ENCODE assay signal across 13 mouse cellular contexts in the genomic region with DNA sequence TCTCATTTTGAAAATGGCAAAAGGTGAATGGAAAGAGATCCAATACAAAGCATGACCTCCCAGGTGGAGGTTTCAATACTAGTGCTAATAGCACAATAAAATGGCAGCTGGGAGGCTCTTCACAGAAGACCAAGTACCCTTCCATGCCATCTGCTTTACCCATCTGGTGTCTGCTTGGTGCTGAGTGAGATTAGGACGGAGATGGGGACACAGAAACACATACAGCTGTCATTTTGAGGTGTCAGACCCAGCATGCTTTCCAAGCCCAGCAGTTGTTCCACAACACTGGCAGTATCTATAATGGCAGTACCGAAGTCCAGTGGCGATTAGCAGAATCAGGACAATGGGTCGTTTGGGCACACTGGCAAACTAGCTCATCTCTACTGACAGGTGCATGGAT.
"Had no signal": no experiment of that assay in that cellular context is flagged by ENCODE, and none has a peak within 500 bp of the region (broad histone marks: within the 10 kb centered on the region; RNA-seq: fewer than 3 reads in every experiment).

No protein-coding gene starts in this region.

- H3K27me3 ChIP-seq: limb, embryonic 13.5 days; midbrain, embryonic 12.5 days; neural tube, embryonic 15.5 days had no signal

- DNase-seq: kidney, adult 8-10 months; kidney, postnatal 25 days; left cerebral cortex, postnatal 4 days; lung, adult 18-20 months; right cerebral cortex, postnatal 4 days; spleen, adult 18-20 months; thymus, adult 18-20 months; thymus, postnatal 25 days had no signal

- H3K4me2 ChIP-seq: limb, embryonic 13.5 days; midbrain, embryonic 12.5 days; neural tube, embryonic 15.5 days had no signal

- H3K9ac ChIP-seq: limb, embryonic 13.5 days; liver, embryonic 14.5 days; midbrain, embryonic 12.5 days; neural tube, embryonic 15.5 days had no signal

- H3K36me3 ChIP-seq: limb, embryonic 13.5 days; midbrain, embryonic 12.5 days; neural tube, embryonic 15.5 days had no signal

- H3K9me3 ChIP-seq: limb, embryonic 13.5 days; midbrain, embryonic 12.5 days; neural tube, embryonic 15.5 days had no signal

- H3K4me1 ChIP-seq: limb, embryonic 13.5 days; midbrain, embryonic 12.5 days; neural tube, embryonic 15.5 days had no signal

- H3K4me3 ChIP-seq: limb, embryonic 13.5 days; midbrain, embryonic 12.5 days; myocyte; neural tube, embryonic 15.5 days had no signal

- H3K27ac ChIP-seq: limb, embryonic 13.5 days; liver, embryonic 14.5 days; midbrain, embryonic 12.5 days; neural tube, embryonic 15.5 days had no signal
